Mouse (Mus musculus) induced T-regulatory cell, adult 2 months (primary cell): Measurements from ENCODE around the gene Olfml1.
A peak's percentile ranks its signal among the peaks of the same experiment; 100 is the strongest.

Source experiments
- DNase-seq: peaks from one replicate; pipeline ENCODE4 v3.0.0-alpha.2; 2012; ENCODE audit warnings: low read depth

Olfml1 gene

GRCm38 (mm10) chr7:107594857-107595402 lies 27.7 kb downstream of the Olfml1 start, which contains the start of gene Ppfibp2:
Gene Ppfibp2 (plus strand): TSS chr7:107595207.
- peak; percentile 83 for DNase-seq

GRCm38 (mm10) chr7:107595426-107595825 lies 28.2 kb downstream of the Olfml1 start:
- no peak for DNase-seq

- DNase-seq = no peak
Observed at GRCm38 (mm10) chr7:107596753-107597152, 29.5 kb downstream of the Olfml1 start.

GRCm38 (mm10) chr7:107597956-107598355 lies 30.7 kb downstream of the Olfml1 start:
- no peak for DNase-seq

GRCm38 (mm10) chr7:107600651-107601050 lies 33.4 kb downstream of the Olfml1 start:
- no peak for DNase-seq

- DNase-seq = no peak
Observed at GRCm38 (mm10) chr7:107602505-107602904, 35.3 kb downstream of the Olfml1 start.

- DNase-seq = no peak
Observed at GRCm38 (mm10) chr7:107602913-107603312, 35.7 kb downstream of the Olfml1 start.

GRCm38 (mm10) chr7:107607766-107608165 lies 40.5 kb downstream of the Olfml1 start:
- DNase-seq = no peak

GRCm38 (mm10) chr7:107609622-107610255 lies 42.5 kb downstream of the Olfml1 start:
- peak; percentile 44 for DNase-seq

- no peak for DNase-seq
Observed at GRCm38 (mm10) chr7:107610880-107611279, 43.6 kb downstream of the Olfml1 start.

GRCm38 (mm10) chr7:107618028-107618992 lies 51.1 kb downstream of the Olfml1 start:
- no peak for DNase-seq

- no peak for DNase-seq
Observed at GRCm38 (mm10) chr7:107619225-107619624, 52.0 kb downstream of the Olfml1 start.

- DNase-seq = no peak
Observed at GRCm38 (mm10) chr7:107620137-107620536, 52.9 kb downstream of the Olfml1 start.

GRCm38 (mm10) chr7:107624432-107624831 lies 57.2 kb downstream of the Olfml1 start:
- no peak for DNase-seq

- DNase-seq = no peak
Observed at GRCm38 (mm10) chr7:107625061-107625460, 57.8 kb downstream of the Olfml1 start, which contains the start of gene 5330417H12Rik. Gene 5330417H12Rik (minus strand): TSS chr7:107625161.

- no peak for DNase-seq
Observed at GRCm38 (mm10) chr7:107625781-107626180, 58.5 kb downstream of the Olfml1 start.

GRCm38 (mm10) chr7:107628383-107628782 lies 61.1 kb downstream of the Olfml1 start:
- no peak for DNase-seq

GRCm38 (mm10) chr7:107633201-107633600 lies 66.0 kb downstream of the Olfml1 start:
- DNase-seq = no peak

GRCm38 (mm10) chr7:107637398-107637797 lies 70.2 kb downstream of the Olfml1 start:
- DNase-seq = no peak

GRCm38 (mm10) chr7:107638026-107638425 lies 70.8 kb downstream of the Olfml1 start:
- no peak for DNase-seq
